Mouse (Mus musculus) thymus, adult 2 months (tissue): ENCODE measurements at regions not wholly inside any gene's neighbourhood (a gene's known extent, or its start where the extent isn't known, plus 50 kb on each side); places are given as distances from the start of the nearest gene placed in this dataset.

Source experiments
- DNase-seq: peaks from one replicate; pipeline ENCODE4 v3.0.0; 2021
- H3K27ac ChIP-seq: fragments of 200-500 bp; 2 replicates; pipeline ENCODE4 v1.5.1; 2012; ENCODE audit warnings: low read length, control low read depth; ENCODE audit not compliant: control insufficient read depth, insufficient read depth
- H3K27me3 ChIP-seq: fragments of 200-500 bp; 2 replicates; pipeline ENCODE4 v1.6.1; 2012; ENCODE audit warnings: mild to moderate bottlenecking, low read length, moderate library complexity, mixed read lengths; ENCODE audit not compliant: control insufficient read depth, insufficient read depth
- H3K36me3 ChIP-seq: fragments of 200-500 bp; 2 replicates; pipeline ENCODE4 v1.6.1; 2012; ENCODE audit warnings: mild to moderate bottlenecking, low read length, moderate library complexity; ENCODE audit not compliant: control insufficient read depth, insufficient read depth
- H3K4me1 ChIP-seq: fragments of 200-500 bp; replicated peaks from 2 replicates; pipeline ENCODE4 v1.6.1; 2012; ENCODE audit warnings: low read length; ENCODE audit not compliant: control insufficient read depth, insufficient read depth
- H3K4me3 ChIP-seq: fragments of 200-500 bp; 2 replicates; pipeline ENCODE4 v1.5.1; 2012; ENCODE audit warnings: mild to moderate bottlenecking, low read length, control low read depth, moderate library complexity; ENCODE audit not compliant: control insufficient read depth, insufficient read depth
- CTCF ChIP-seq: fragments of 200-500 bp; IDR thresholded peaks from 2 replicates; pipeline ENCODE4 v1.5.1; 2012; ENCODE audit warnings: mild to moderate bottlenecking, control low read depth, low read length, moderate library complexity, borderline replicate concordance; ENCODE audit not compliant: control insufficient read depth, poor library complexity, insufficient read depth; ENCODE audit errors: extremely low read depth
- POLR2A ChIP-seq: fragments of 200-500 bp; IDR thresholded peaks from 2 replicates; pipeline ENCODE4 v1.6.1; 2012; ENCODE audit warnings: mild to moderate bottlenecking, low read length, control low read depth, moderate library complexity; ENCODE audit not compliant: control insufficient read depth, poor library complexity, insufficient read depth; ENCODE audit errors: extremely low read depth
- WGBS: fragments of 180-500 bp; shearing (Covaris S2); methylation state at CpG from one replicate; pipeline ENCODE4 v1.1.7; 2018; 5-methylcytosine and 5-hydroxymethylcytosine counted together

DNA sequence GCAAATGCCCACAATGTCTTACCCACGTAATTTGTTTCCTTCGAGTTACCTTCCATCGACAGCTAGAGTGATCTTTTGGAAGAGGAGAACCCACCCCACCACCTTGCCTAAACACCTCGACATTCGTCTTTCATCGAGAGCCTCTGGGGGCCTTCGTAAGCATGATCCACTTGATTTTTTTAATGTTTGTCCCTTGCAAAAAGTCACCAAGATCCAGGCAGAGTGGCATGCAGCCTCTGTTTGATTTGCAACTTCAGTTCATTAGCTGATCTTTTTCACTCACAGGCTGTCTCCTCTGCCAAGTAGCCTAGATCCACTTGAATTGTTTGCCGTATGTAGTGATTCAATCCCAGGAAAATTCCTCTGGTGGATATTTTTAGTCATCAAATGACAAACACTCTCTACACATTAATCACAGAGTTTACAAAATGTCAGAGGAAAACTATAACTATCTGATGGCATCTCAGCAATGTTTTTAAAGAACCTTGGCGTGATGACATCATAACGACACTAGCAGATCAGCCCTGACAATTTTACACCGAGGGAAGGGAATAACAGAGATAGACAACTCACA, 54.8 kb upstream of the Tsc22d1 start:
- Histone ChIP-seq H3K27me3 (no peaks in the 10 kb centered on the region), H3K27ac (no peak overlapping the region), H3K36me3 (no peaks in the 10 kb centered on the region), H3K4me3 (no peak overlapping the region), H3K4me1 (no peaks in the 10 kb centered on the region)
- TF ChIP-seq CTCF (no peak), POLR2A (no peak)
- DNase-seq = no peak
- 96% methylated on average over 11 of the region's 11 CpGs for WGBS

DNA sequence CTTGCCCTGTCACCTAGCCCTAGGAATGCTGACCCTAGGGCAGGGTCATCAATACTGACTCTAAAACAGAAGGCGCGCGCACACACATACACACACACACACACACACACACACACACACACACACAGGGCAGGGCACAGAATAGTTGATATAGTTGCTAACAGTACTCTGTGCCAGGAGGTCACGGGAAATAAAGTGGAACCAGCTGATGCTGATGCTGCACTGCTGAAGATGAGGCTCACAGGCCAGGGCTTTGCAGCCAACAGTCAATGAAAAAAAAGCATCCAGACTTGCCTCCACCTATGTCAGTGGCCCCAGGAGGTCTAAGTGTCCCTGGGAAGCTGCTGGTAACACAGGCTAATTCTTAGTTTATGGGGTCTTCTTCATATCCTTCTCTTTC, 50.7 kb upstream of the Tsc22d1 start:
- no peaks in the 10 kb centered on the region for H3K27me3 ChIP-seq
- no peak for DNase-seq
- no peak overlapping the region for H3K27ac ChIP-seq
- peaks cover 3% of the 10 kb centered on the region; the same call in 1 of the 2 replicates for H3K4me1 ChIP-seq
- WGBS = 95% methylated on average over 4 of the region's 4 CpGs
- no peak overlapping the region for H3K4me3 ChIP-seq
- H3K36me3 ChIP-seq = no peaks in the 10 kb centered on the region
- TF ChIP-seq CTCF = no peak
- TF ChIP-seq POLR2A = no peak
